Mouse (Mus musculus) heart, adult 2 months (tissue): Measurements from ENCODE around the gene Ncor2.

ENCODE experiments used
- CTCF ChIP-seq: fragments of 200-600 bp; IDR thresholded peaks from 2 replicates; pipeline ENCODE4 v1.8.1; 2022; ENCODE audit warnings: antibody characterized with exemption, mild to moderate bottlenecking, moderate library complexity
- EP300 ChIP-seq: fragments of 200-500 bp; IDR thresholded peaks from 2 replicates; pipeline ENCODE4 v1.6.1; 2011; ENCODE audit warnings: low read depth, low read length, control low read depth; ENCODE audit not compliant: insufficient read depth
- POLR2A ChIP-seq: fragments of 200-500 bp; IDR thresholded peaks from 2 replicates; pipeline ENCODE4 v1.6.1; 2011; ENCODE audit warnings: mild to moderate bottlenecking, low read depth, low read length, control low read depth; ENCODE audit not compliant: insufficient read depth

- TF ChIP-seq POLR2A: no peak
- TF ChIP-seq CTCF: no peak
- TF ChIP-seq EP300: no peak
These were observed 132.6 kb downstream of the Ncor2 start for GRCm38 (mm10) chr5:125046436-125046835.
